Comparison of ENCODE assay signal across 19 mouse cellular contexts in the genomic region with DNA sequence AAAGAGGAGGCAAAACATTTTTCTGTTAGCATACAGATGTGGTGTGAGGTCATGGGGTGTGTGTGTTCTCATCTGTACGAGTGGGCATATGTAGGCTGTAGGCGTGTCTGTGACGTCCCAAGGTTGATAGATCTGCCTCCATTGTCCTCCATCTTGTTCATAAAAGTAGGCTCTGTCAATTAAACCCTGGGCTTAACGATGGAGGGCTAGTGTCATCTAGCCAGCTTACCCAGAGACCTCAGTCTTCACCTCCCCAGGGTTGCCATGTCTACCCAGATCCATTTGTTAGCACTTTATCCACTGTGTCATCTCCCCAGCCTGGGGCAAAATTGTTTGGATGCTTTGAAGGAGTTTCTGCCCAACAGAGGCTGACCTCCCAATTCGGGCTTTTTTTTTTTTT.
"Had no signal": no experiment of that assay in that cellular context is flagged by ENCODE, and none has a peak within 500 bp of the region (broad histone marks: within the 10 kb centered on the region; RNA-seq: fewer than 3 reads in every experiment).

No protein-coding gene starts in this region.

- H3K9me3 ChIP-seq: liver, embryonic 15.5 days; lung, embryonic 15.5 days; megakaryocyte, embryonic 14.5 days; midbrain, embryonic 13.5 days; midbrain, embryonic 15.5 days; neural tube, embryonic 12.5 days; stomach, embryonic 15.5 days had no signal

- H3K9ac ChIP-seq: liver, embryonic 15.5 days; liver, postnatal 0 days; lung, embryonic 15.5 days; midbrain, embryonic 15.5 days; neural tube, embryonic 12.5 days; stomach, embryonic 15.5 days had no signal

- DNase-seq: liver, postnatal 0 days; lung, adult 2 months; lung, postnatal 14 days; lung, postnatal 36 days; right cerebral cortex, postnatal 14 days; right cerebral cortex, postnatal 4 days; spleen, adult 18-20 months; thymus, adult 2 months; thymus, postnatal 25 days had no signal

- ATAC-seq: liver, postnatal 0 days; lung, postnatal 0 days; midbrain, embryonic 13.5 days; midbrain, embryonic 15.5 days had no signal

- H3K4me2 ChIP-seq: midbrain, embryonic 15.5 days had no signal

- H3K27me3 ChIP-seq: megakaryocyte, embryonic 14.5 days had no signal

- H3K27ac ChIP-seq: liver, embryonic 15.5 days; lung, embryonic 15.5 days; macrophage; midbrain, embryonic 13.5 days; midbrain, embryonic 15.5 days; neural tube, embryonic 12.5 days; stomach, embryonic 15.5 days; stomach, postnatal 0 days had no signal

- H3K4me3 ChIP-seq: liver, embryonic 15.5 days; lung, embryonic 15.5 days; midbrain, embryonic 13.5 days; midbrain, embryonic 15.5 days; neural tube, embryonic 12.5 days; stomach, embryonic 15.5 days had no signal

- H3K36me3 ChIP-seq: liver, embryonic 15.5 days; lung, embryonic 15.5 days; midbrain, embryonic 13.5 days; midbrain, embryonic 15.5 days; neural tube, embryonic 12.5 days; stomach, embryonic 15.5 days had no signal
